Mouse (Mus musculus) megakaryocyte, embryonic 14.5 days (primary cell): ENCODE results near the gene Myadml2. TPM values are rescaled to one million over a fixed set of nuclear protein-coding genes. Genes with fewer than 3 reads are reported as not detected.
A peak's percentile ranks its signal among the peaks of the same experiment; 100 is the strongest.

Experiments
- H3K27me3 ChIP-seq: replicated peaks from 2 replicates; pipeline ENCODE3; 2012; ENCODE audit warnings: inconsistent platforms
- H3K36me3 ChIP-seq: replicated peaks from 2 replicates; pipeline ENCODE3; 2012; ENCODE audit warnings: low read length, inconsistent platforms, mixed read lengths
- H3K4me1 ChIP-seq: 2 replicates; pipeline ENCODE4 v1.6.1; 2012; ENCODE audit warnings: inconsistent platforms
- H3K4me3 ChIP-seq: replicated peaks from 2 replicates; pipeline ENCODE3; 2012; ENCODE audit warnings: moderate library complexity, mild to moderate bottlenecking, inconsistent platforms
- H3K9me3 ChIP-seq: 2 replicates; pipeline ENCODE4 v1.6.1; 2012; ENCODE audit warnings: inconsistent platforms
- FLI1 ChIP-seq: IDR thresholded peaks from 2 replicates; pipeline ENCODE4 v1.6.1; 2012; ENCODE audit warnings: low read length, inconsistent platforms, mixed read lengths
- GATA1 ChIP-seq: IDR thresholded peaks from 3 replicates; pipeline ENCODE4 v1.6.1; 2012; ENCODE audit warnings: mixed read lengths, low read length, inconsistent platforms, borderline replicate concordance
- polyA plus RNA-seq: library from polyadenylated mRNA; stranded (reverse); fragments of >175 nt; gene quantifications from 2 replicates; pipeline ENCODE4 v1.2.3, GENCODE M21; 2012; ENCODE audit warnings: low replicate concordance; ENCODE audit not compliant: insufficient read depth

The Myadml2 gene
- polyA plus RNA-seq, 1 experiment, result 0.44 TPM

GRCm38 (mm10) chr11:120622805-120623204, 25.2 kb downstream of the Myadml2 start:
- Histone ChIP-seq H3K9me3 (no peaks in the 10 kb centered on the region), H3K27me3 (no peaks in the 10 kb centered on the region), H3K36me3 (peaks cover 88% of the 10 kb centered on the region), H3K4me1 (peaks cover 89% of the 10 kb centered on the region), H3K4me3 (peak overlapping the region; percentile 6)
- TF ChIP-seq GATA1 (no peak), FLI1 (no peak)

- peaks cover 78% of the 10 kb centered on the region for H3K36me3 ChIP-seq
- TF ChIP-seq GATA1 (no peak), FLI1 (no peak)
These were observed 27.8 kb downstream of the Myadml2 start for GRCm38 (mm10) chr11:120620195-120620594.

DNA sequence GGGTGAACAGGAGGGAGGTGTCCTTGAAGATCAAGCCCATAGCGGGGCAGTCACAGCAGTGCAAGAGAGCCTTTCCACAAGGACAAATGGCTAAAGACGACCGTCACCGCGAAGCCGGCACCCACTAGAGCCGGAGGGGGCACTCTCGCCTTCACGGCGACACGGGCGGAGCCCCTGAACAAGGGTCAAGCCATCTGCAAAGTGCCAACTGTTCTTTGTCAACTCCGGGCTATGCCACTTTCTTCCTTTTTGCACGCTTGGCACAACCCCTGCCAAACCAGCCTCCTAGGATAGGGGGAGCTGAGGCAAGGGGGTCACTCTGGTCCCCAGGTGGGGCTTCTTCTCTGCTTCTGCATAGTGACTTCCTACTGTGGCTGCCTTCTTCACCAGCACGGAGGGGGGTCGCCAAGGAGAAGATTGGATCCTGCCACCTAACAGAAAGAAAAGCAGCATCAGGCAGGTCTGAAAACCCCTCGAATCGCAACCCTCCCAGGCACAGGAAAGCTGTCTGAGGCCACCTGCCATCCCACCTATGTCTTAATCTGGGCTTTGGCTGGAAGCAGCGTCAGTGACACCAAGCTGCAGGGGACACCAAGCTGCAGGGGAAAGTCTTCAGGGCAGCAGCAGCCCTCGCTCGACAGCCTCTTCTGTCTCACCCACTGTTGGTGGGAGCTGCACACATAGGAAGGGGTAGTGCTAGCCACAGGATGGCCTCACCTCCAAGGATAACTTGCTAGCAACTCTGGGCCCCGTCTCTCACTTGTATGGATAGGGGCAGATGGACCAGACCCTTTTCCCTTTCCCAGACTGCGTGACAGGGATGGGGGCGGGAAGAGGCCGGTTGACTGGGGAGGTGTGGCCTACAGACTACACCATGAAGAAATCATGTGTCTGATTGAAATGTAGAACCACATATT, 29.1 kb downstream of the Myadml2 start:
- Histone ChIP-seq H3K4me1 (peaks cover 85% of the 10 kb centered on the region), H3K4me3 (peak overlapping the region; percentile 53), H3K9me3 (no peaks in the 10 kb centered on the region), H3K27me3 (no peaks in the 10 kb centered on the region), H3K36me3 (peaks cover 86% of the 10 kb centered on the region)
- TF ChIP-seq GATA1 (no peak), FLI1 (no peak)

More at GRCm38 (mm10) chr11:120620195-120620594, 27.8 kb downstream of the Myadml2 start:
- H3K27me3 ChIP-seq, result no peaks in the 10 kb centered on the region
- H3K4me1 ChIP-seq, result peaks cover 84% of the 10 kb centered on the region
- H3K9me3 ChIP-seq, result no peaks in the 10 kb centered on the region
- peak overlapping the region; percentile 29 for H3K4me3 ChIP-seq

DNA sequence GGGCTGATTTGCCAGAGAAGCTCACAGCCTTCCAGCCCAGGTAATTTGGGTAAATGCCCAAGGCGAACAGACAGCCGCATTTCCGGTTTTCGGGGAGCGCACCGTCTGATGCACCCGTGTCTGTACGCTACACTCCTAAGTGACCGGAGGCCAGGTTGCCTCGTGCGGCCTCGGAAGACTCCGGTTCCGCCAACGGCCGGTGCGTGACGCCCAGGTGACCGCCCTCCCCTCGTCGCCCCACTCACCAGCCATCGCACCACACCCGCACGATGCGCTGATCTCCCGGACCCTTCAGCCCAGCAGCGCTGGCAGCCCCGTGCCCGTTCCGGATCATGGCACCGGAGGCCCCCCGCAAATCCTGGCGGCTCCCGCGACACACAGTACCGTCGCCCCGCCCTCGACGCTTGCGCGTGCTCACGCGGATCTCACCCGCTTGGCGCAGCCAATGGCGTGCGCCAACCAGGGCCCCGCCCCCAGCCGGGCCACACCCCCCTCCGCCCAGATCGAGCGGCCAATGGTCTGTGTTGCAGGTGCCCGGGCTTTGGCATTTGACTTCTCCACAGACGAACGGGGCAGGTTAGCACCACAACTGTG, 30.3 kb downstream of the Myadml2 start, which contains the start of gene Pcyt2:
Gene Pcyt2 (minus strand): TSS at position 418 of the 594 bp plus-strand sequence.
- H3K9me3 ChIP-seq, result no peaks in the 10 kb centered on the region
- H3K4me3 ChIP-seq, result peak within 1 kb of the TSS; percentile 97
- H3K36me3 ChIP-seq, result peaks cover 86% of the 10 kb centered on the region
- peaks cover 85% of the 10 kb centered on the region for H3K4me1 ChIP-seq
- no peak for TF ChIP-seq FLI1
- no peak for TF ChIP-seq GATA1
- no peaks in the 10 kb centered on the region for H3K27me3 ChIP-seq

- no peaks in the 10 kb centered on the region for H3K9me3 ChIP-seq
- no peaks in the 10 kb centered on the region for H3K27me3 ChIP-seq
- peak overlapping the region; percentile 97 for H3K4me3 ChIP-seq
- peaks cover 86% of the 10 kb centered on the region for H3K36me3 ChIP-seq
- TF ChIP-seq GATA1 (no peak), FLI1 (no peak)
- H3K4me1 ChIP-seq, result peaks cover 85% of the 10 kb centered on the region
These were observed 31.2 kb downstream of the Myadml2 start for GRCm38 (mm10) chr11:120616617-120617294.

GRCm38 (mm10) chr11:120615606-120616203, 32.3 kb downstream of the Myadml2 start:
- H3K36me3 ChIP-seq, result peaks cover 86% of the 10 kb centered on the region
- H3K4me3 ChIP-seq, result peak overlapping the region; percentile 88
- H3K27me3 ChIP-seq, result no peaks in the 10 kb centered on the region
- no peaks in the 10 kb centered on the region for H3K9me3 ChIP-seq
- peaks cover 87% of the 10 kb centered on the region for H3K4me1 ChIP-seq
- TF ChIP-seq FLI1 (no peak), GATA1 (no peak)

- Histone ChIP-seq H3K9me3 (no peaks in the 10 kb centered on the region), H3K36me3 (peaks cover 86% of the 10 kb centered on the region), H3K4me3 (peak overlapping the region; percentile 88), H3K27me3 (no peaks in the 10 kb centered on the region), H3K4me1 (peaks cover 86% of the 10 kb centered on the region)
- no peak for TF ChIP-seq FLI1
- no peak for TF ChIP-seq GATA1
These were observed 32.8 kb downstream of the Myadml2 start for GRCm38 (mm10) chr11:120615167-120615566.

- H3K36me3 ChIP-seq, result peaks cover 84% of the 10 kb centered on the region
- no peak overlapping the region for H3K4me3 ChIP-seq
- peaks cover 85% of the 10 kb centered on the region for H3K4me1 ChIP-seq
- H3K27me3 ChIP-seq, result no peaks in the 10 kb centered on the region
- TF ChIP-seq GATA1, result no peak
- no peak for TF ChIP-seq FLI1
- H3K9me3 ChIP-seq, result no peaks in the 10 kb centered on the region
These were observed 34.0 kb downstream of the Myadml2 start for GRCm38 (mm10) chr11:120613976-120614375.

DNA sequence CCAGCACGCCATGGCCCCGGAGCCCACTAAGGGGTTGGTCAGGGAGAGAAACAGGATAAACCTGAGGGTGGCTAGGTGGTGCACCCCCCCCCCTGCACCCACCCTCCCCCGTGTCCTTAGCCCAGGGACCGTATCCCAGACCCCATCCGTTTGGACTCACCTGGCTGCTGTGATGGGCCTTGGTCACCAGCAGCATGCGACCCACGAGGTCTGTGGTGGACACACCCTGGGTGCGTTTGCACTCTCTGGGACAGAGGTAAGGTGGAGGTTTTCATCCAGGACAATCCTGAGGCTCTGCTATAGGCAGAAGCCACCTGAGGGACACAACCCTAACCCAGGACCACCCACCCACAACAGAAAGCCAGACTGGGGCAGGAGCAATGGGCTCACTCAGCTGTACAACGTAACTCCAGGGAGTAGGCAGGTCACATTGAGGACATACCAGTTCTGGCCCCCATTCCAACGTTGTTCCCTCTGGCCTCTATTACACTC, 34.4 kb downstream of the Myadml2 start:
- TF ChIP-seq FLI1, result no peak
- TF ChIP-seq GATA1, result no peak
- Histone ChIP-seq H3K4me1 (peaks cover 85% of the 10 kb centered on the region), H3K27me3 (no peaks in the 10 kb centered on the region), H3K36me3 (peaks cover 84% of the 10 kb centered on the region), H3K9me3 (no peaks in the 10 kb centered on the region), H3K4me3 (no peak overlapping the region)
